Comparison of ENCODE assay signal across 8 mouse cellular contexts in the genomic region with DNA sequence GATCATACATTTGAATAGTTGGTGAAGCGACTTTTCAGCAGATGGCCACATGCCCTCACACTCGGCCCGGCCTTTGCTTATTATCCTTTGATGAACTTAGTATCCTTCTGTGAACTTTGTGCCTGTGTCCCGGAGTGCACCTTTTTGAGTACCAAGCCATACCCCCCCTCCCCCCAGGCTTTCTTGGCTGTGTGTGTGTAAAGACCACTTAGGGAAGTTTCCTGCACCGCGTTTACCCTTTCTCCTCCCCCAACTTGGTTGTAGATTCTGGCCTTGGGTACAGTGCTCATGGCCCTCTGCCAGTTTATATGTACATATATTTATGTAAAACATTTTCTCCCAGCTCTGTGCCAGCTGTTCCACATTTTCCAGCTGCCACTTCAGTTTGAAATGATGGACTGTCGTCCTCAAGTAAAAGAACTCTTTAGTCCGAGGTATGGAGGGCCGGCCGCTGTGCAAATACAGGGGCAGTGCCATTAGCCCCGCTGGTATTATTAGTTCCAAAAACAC. TPM values are rescaled to one million over a fixed set of nuclear protein-coding genes. Genes with fewer than 3 reads are reported as not detected.
DNase-seq lines count a peak whose midpoint lies in the region; ATAC-seq and TF ChIP-seq lines count a peak whose summit lies in the region.

No protein-coding gene starts in this region.

- DNase-seq in 3134 (ENCODE audit: extremely low read depth, insufficient read length, low spot score) = peak; percentile 16
- DNase-seq in ES-CJ7 (ENCODE audit: low read depth, low spot score) = peak; percentile 5
- DNase-seq in thymus, postnatal 25 days = no peak
- no peak for DNase-seq in spleen, adult 12 weeks (ENCODE audit: low spot score)

- peak overlapping the region; percentile 88 for H3K4me2 ChIP-seq in heart, embryonic 13.5 days
- H3K4me2 ChIP-seq in liver, embryonic 12.5 days = peak overlapping the region; percentile 67

- H3K4me1 ChIP-seq in heart, embryonic 13.5 days = peaks cover 27% of the 10 kb centered on the region
- H3K4me1 ChIP-seq in liver, embryonic 12.5 days = no peaks in the 10 kb centered on the region
- peaks cover 13% of the 10 kb centered on the region; the same call in 1 of the 2 replicates for H3K4me1 ChIP-seq in olfactory bulb, adult 2 months (ENCODE audit: control insufficient read depth, insufficient read depth, low read length)

- no peak for ATAC-seq in heart, embryonic 13.5 days (ENCODE audit: extremely low read depth, insufficient number of reproducible peaks, low FRiP score, low TSS enrichment)
- ATAC-seq in liver, embryonic 12.5 days = no peak
- no peak for ATAC-seq in granulocyte monocyte progenitor cell, adult 5-6 weeks (replicated peaks; ENCODE audit: poor library complexity, severe bottlenecking)

- H3K4me3 ChIP-seq in heart, embryonic 13.5 days = peak overlapping the region; percentile 83
- peak overlapping the region; percentile 56 for H3K4me3 ChIP-seq in liver, embryonic 12.5 days
- H3K4me3 ChIP-seq in olfactory bulb, adult 2 months (ENCODE audit: insufficient read depth, low read depth, low read length) = peak overlapping the region; percentile 53

- 7% methylated on average over 11 of the region's 11 CpGs for WGBS in heart, embryonic 13.5 days
- WGBS in liver, embryonic 12.5 days (ENCODE audit: insufficient replicate concordance) = 9% methylated on average over 11 of the region's 11 CpGs
- 22% methylated on average over 11 of the region's 11 CpGs for WGBS in olfactory bulb, adult 2 months

- no peaks in the 10 kb centered on the region for H3K9me3 ChIP-seq in heart, embryonic 13.5 days
- H3K9me3 ChIP-seq in liver, embryonic 12.5 days (replicated peaks) = no peaks in the 10 kb centered on the region

- H3K27ac ChIP-seq in heart, embryonic 13.5 days (replicated peaks) = peak overlapping the region; percentile 94
- H3K27ac ChIP-seq in liver, embryonic 12.5 days = no peak overlapping the region
- no peak overlapping the region for H3K27ac ChIP-seq in olfactory bulb, adult 2 months (ENCODE audit: insufficient read depth, low read depth, low read length)

- no peak for TF ChIP-seq POLR2A in olfactory bulb, adult 2 months (IDR thresholded peaks at IDR 0.05; ENCODE audit: insufficient read depth, low read depth, low read length)

- peak overlapping the region; percentile 90 for H3K9ac ChIP-seq in heart, embryonic 13.5 days
- 0 out of 2 replicates have a peak overlapping the region, but pooled peaks have one; percentile 28 for H3K9ac ChIP-seq in liver, embryonic 12.5 days

- peaks cover 50% of the 10 kb centered on the region for H3K27me3 ChIP-seq in heart, embryonic 13.5 days (replicated peaks)
- peaks cover 63% of the 10 kb centered on the region for H3K27me3 ChIP-seq in liver, embryonic 12.5 days (replicated peaks)

- no peaks in the 10 kb centered on the region for H3K36me3 ChIP-seq in heart, embryonic 13.5 days
- no peaks in the 10 kb centered on the region for H3K36me3 ChIP-seq in liver, embryonic 12.5 days

- TF ChIP-seq CTCF in olfactory bulb, adult 2 months (IDR thresholded peaks at IDR 0.05; ENCODE audit: insufficient read depth, low read depth, low read length) = no peak

RNA-seq across cellular contexts. Expression of gene Gli3, which starts 1.8 kb away (rescaled TPM):
- 6.2 and 7.4 TPM in 2 replicates for polyA plus RNA-seq in heart, embryonic 13.5 days (2015; fragmentation: Nextera tagmentation; extraction: Ambion mirVana)
- 1.7 and 1.9 TPM in 2 replicates for polyA plus RNA-seq in liver, embryonic 12.5 days (2016; fragmentation: Nextera tagmentation; extraction: Ambion mirVana)
- not detected in 2 replicates for polyA plus RNA-seq in olfactory bulb, adult 2 months (2012; ENCODE audit: insufficient read depth, insufficient read length, low replicate concordance, missing spikeins)
- not detected in 2 replicates for total RNA-seq in granulocyte monocyte progenitor cell, adult 5-6 weeks (2014; fragmentation: Nextera tagmentation)
- not detected in 2 replicates for total RNA-seq in granulocyte monocyte progenitor cell, adult 5-6 weeks (2017)

Comparison
In these comparisons a context has a peak if more than half of its experiments do, and no peak if none do; other contexts are left out.
1. DNase-seq: peak in 3134 (single experiment) and ES-CJ7 (single experiment); none in thymus, postnatal 25 days (single experiment) and spleen, adult 12 weeks (single experiment).
2. Peak in every context shown above with its lines, with median percentiles within 50 percentile points of each other: H3K4me3 ChIP-seq.